Mouse (Mus musculus) small intestine, adult 2 months (tissue): ENCODE results near the gene Gm6614.

ENCODE experiments used
- CTCF ChIP-seq: fragments of 200-500 bp; IDR thresholded peaks from 2 replicates; pipeline ENCODE4 v1.5.1; 2012; ENCODE audit warnings: low read depth, mild to moderate bottlenecking, control low read depth, inconsistent platforms, low read length, moderate library complexity, mixed read lengths; ENCODE audit not compliant: insufficient replicate concordance, insufficient read length; ENCODE audit errors: extremely low read depth
- POLR2A ChIP-seq: fragments of 200-500 bp; IDR thresholded peaks from 2 replicates; pipeline ENCODE4 v1.6.1; 2012; ENCODE audit warnings: low read depth, mild to moderate bottlenecking, control low read depth, inconsistent platforms, low read length, moderate library complexity

GRCm38 (mm10) chr6:141986772-141987171 lies 24.4 kb downstream of the Gm6614 start:
- TF ChIP-seq CTCF (no peak), POLR2A (no peak)
